Mouse (Mus musculus) MEL (cell line): Measurements from ENCODE around the gene Pck2.

ENCODE experiments used
- CHD1 ChIP-seq: IDR thresholded peaks from 2 replicates; pipeline ENCODE4 v1.6.1; 2012; ENCODE audit warnings: low read depth, mild to moderate bottlenecking, inconsistent platforms, low read length, improper control_type of control experiment
- CTCF ChIP-seq, 3 experiments: IDR thresholded peaks in 2 of 3; conservative IDR thresholded peaks in 1 of 3; 2 replicates each; pipeline ENCODE4 v1.5.1; 2011 to 2012; ENCODE audit warnings: low read length in 3 of 3, low read depth in 2 of 3, mild to moderate bottlenecking in 2 of 3, improper control_type of control experiment in 1 of 3, inconsistent platforms in 1 of 3, mixed read lengths in 1 of 3, moderate library complexity in 1 of 3; ENCODE audit not compliant: control insufficient read depth in 1 of 3, insufficient read depth in 1 of 3, poor library complexity in 1 of 3, severe bottlenecking in 1 of 3
- ELF1 ChIP-seq: IDR thresholded peaks from 2 replicates; pipeline ENCODE4 v1.6.1; 2014; ENCODE audit warnings: low read depth, mild to moderate bottlenecking, inconsistent platforms, low read length, improper control_type of control experiment, moderate library complexity
- GABPA ChIP-seq: IDR thresholded peaks from 2 replicates; pipeline ENCODE4 v1.6.1; 2012; ENCODE audit warnings: low read depth, mild to moderate bottlenecking, inconsistent platforms, low read length, improper control_type of control experiment, moderate library complexity
- GATA1 ChIP-seq: IDR thresholded peaks from 2 replicates; pipeline ENCODE4 v1.6.1; 2011; ENCODE audit warnings: low read depth, low read length, improper control_type of control experiment
- JUND ChIP-seq: IDR thresholded peaks from 2 replicates; pipeline ENCODE4 v1.6.1; 2011; ENCODE audit warnings: low read depth, mild to moderate bottlenecking, improper control_type of control experiment, low read length
- MAX ChIP-seq: IDR thresholded peaks from 2 replicates; pipeline ENCODE4 v1.6.1; 2011; ENCODE audit warnings: low read length, improper control_type of control experiment
- NELFE ChIP-seq: IDR thresholded peaks from 2 replicates; pipeline ENCODE4 v1.6.1; 2011; ENCODE audit warnings: low read depth, low read length, improper control_type of control experiment
- POLR2A ChIP-seq, 2 experiments: IDR thresholded peaks; 2 replicates each; pipeline ENCODE4 v1.6.1; 2011 to 2012; ENCODE audit warnings: low read length in 2 of 2, mild to moderate bottlenecking in 2 of 2, control low read depth in 1 of 2, improper control_type of control experiment in 1 of 2, low read depth in 1 of 2, moderate library complexity in 1 of 2; ENCODE audit not compliant: control insufficient read depth in 1 of 2, insufficient read depth in 1 of 2, poor library complexity in 1 of 2
- RCOR1 ChIP-seq: IDR thresholded peaks from 2 replicates; pipeline ENCODE4 v1.6.1; 2012; ENCODE audit warnings: low read depth, mild to moderate bottlenecking, inconsistent platforms, low read length, improper control_type of control experiment
- SMC3 ChIP-seq: IDR thresholded peaks from 2 replicates; pipeline ENCODE4 v1.6.1; 2011; ENCODE audit warnings: low read depth, low read length, improper control_type of control experiment
- TAL1 ChIP-seq: IDR thresholded peaks from 2 replicates; pipeline ENCODE4 v1.6.1; 2012; ENCODE audit warnings: mild to moderate bottlenecking, inconsistent platforms, low read length, moderate library complexity, mixed read lengths
- TBP ChIP-seq: IDR thresholded peaks from 2 replicates; pipeline ENCODE4 v1.8.0; 2011; ENCODE audit warnings: low read depth, low read length, improper control_type of control experiment
- USF1 ChIP-seq: IDR thresholded peaks from 2 replicates; pipeline ENCODE4 v1.6.1; 2014; ENCODE audit warnings: low read depth, mild to moderate bottlenecking, inconsistent platforms, low read length, improper control_type of control experiment, moderate library complexity

GRCm38 (mm10) chr14:55496761-55497448 is 43.2 kb upstream of the Pck2 start:
- TF ChIP-seq CTCF (IDR thresholded peaks at IDR 0.05 in 2 of 3, conservative IDR thresholded peaks at IDR 0.05 in 1 of 3; ENCODE audit: control insufficient read depth in 1 of 3, insufficient read depth in 1 of 3, low read depth in 2 of 3, low read length in 3 of 3, poor library complexity in 1 of 3, severe bottlenecking in 1 of 3) (no peak), POLR2A (IDR thresholded peaks at IDR 0.05; ENCODE audit: control insufficient read depth in 1 of 2, insufficient read depth in 1 of 2, low read depth in 1 of 2, low read length in 2 of 2, poor library complexity in 1 of 2) (no peak), JUND (no peak), CHD1 (no peak), TBP (no peak), SMC3 (no peak), NELFE (no peak), RCOR1 (no peak), MAX (no peak), GATA1 (no peak), ELF1 (no peak), GABPA (no peak), TAL1 (no peak), USF1 (no peak)
